Mouse (Mus musculus): Measurements from ENCODE around the gene Art2b.
"Not testable (repeated sequence)": the region's sequence is repeated elsewhere in the genome, so short reads cannot be mapped to it uniquely, and the experiment has no call there.

Gene Art2b

GRCm38 (mm10) chr7:101585408-101585807, at the start of gene Art2b:
Art2b (minus strand) TSS chr7:101585600.
- DNase-seq (ENCODE audit: extremely low spot score, low read depth, low spot score): no peak

- no peak for DNase-seq (ENCODE audit: extremely low spot score, low read depth, low spot score)
Observed at GRCm38 (mm10) chr7:101634513-101634912, 49.1 kb upstream of the Art2b start.

- DNase-seq (ENCODE audit: extremely low spot score, low read depth, low spot score): no peak
Observed at GRCm38 (mm10) chr7:101633629-101634177, 48.3 kb upstream of the Art2b start.

- DNase-seq (ENCODE audit: extremely low spot score, low read depth, low spot score): no peak
Observed at GRCm38 (mm10) chr7:101628481-101628880, 43.1 kb upstream of the Art2b start.

- DNase-seq (ENCODE audit: extremely low spot score, low read depth, low spot score): not testable (repeated sequence)
Observed at GRCm38 (mm10) chr7:101627166-101627565, 41.8 kb upstream of the Art2b start.

- DNase-seq (ENCODE audit: extremely low spot score, low read depth, low spot score): no peak
Observed at GRCm38 (mm10) chr7:101624283-101624682, 38.9 kb upstream of the Art2b start.

- DNase-seq (ENCODE audit: extremely low spot score, low read depth, low spot score): not testable (repeated sequence)
Observed at GRCm38 (mm10) chr7:101621861-101622260, 36.5 kb upstream of the Art2b start.

- DNase-seq (ENCODE audit: extremely low spot score, low read depth, low spot score): peak; percentile 8
Observed at GRCm38 (mm10) chr7:101620373-101620772, 35.0 kb upstream of the Art2b start.

- DNase-seq (ENCODE audit: extremely low spot score, low read depth, low spot score): no peak
Observed at GRCm38 (mm10) chr7:101618273-101618672, 32.9 kb upstream of the Art2b start.

GRCm38 (mm10) chr7:101617438-101618165, 32.2 kb upstream of the Art2b start:
- no peak for DNase-seq (ENCODE audit: extremely low spot score, low read depth, low spot score)

GRCm38 (mm10) chr7:101616136-101616835, 30.9 kb upstream of the Art2b start:
- DNase-seq (ENCODE audit: extremely low spot score, low read depth, low spot score): no peak

- no peak for DNase-seq (ENCODE audit: extremely low spot score, low read depth, low spot score)
Observed at GRCm38 (mm10) chr7:101615406-101615805, 30.0 kb upstream of the Art2b start.

- not testable (repeated sequence) for DNase-seq (ENCODE audit: extremely low spot score, low read depth, low spot score)
Observed at GRCm38 (mm10) chr7:101612786-101613527, 27.6 kb upstream of the Art2b start.

- no peak for DNase-seq (ENCODE audit: extremely low spot score, low read depth, low spot score)
Observed at GRCm38 (mm10) chr7:101607845-101608244, 22.4 kb upstream of the Art2b start.

GRCm38 (mm10) chr7:101600406-101600805, 15.0 kb upstream of the Art2b start:
- no peak for DNase-seq (ENCODE audit: extremely low spot score, low read depth, low spot score)

- no peak for DNase-seq (ENCODE audit: extremely low spot score, low read depth, low spot score)
Observed at GRCm38 (mm10) chr7:101598482-101598881, 13.1 kb upstream of the Art2b start.

- no peak for DNase-seq (ENCODE audit: extremely low spot score, low read depth, low spot score)
Observed at GRCm38 (mm10) chr7:101594969-101595368, 9.6 kb upstream of the Art2b start.

GRCm38 (mm10) chr7:101584271-101584670, 1.1 kb downstream of the Art2b start:
- not testable (repeated sequence) for DNase-seq (ENCODE audit: extremely low spot score, low read depth, low spot score)

GRCm38 (mm10) chr7:101582012-101582411, 3.4 kb downstream of the Art2b start:
- DNase-seq (ENCODE audit: extremely low spot score, low read depth, low spot score): no peak

GRCm38 (mm10) chr7:101580863-101581262, 4.5 kb downstream of the Art2b start:
- not testable (repeated sequence) for DNase-seq (ENCODE audit: extremely low spot score, low read depth, low spot score)

- DNase-seq (ENCODE audit: extremely low spot score, low read depth, low spot score): no peak
Observed at GRCm38 (mm10) chr7:101574413-101574812, 11.0 kb downstream of the Art2b start.
